ENCODE assay signal across 13 mouse cellular contexts in the genomic region with DNA sequence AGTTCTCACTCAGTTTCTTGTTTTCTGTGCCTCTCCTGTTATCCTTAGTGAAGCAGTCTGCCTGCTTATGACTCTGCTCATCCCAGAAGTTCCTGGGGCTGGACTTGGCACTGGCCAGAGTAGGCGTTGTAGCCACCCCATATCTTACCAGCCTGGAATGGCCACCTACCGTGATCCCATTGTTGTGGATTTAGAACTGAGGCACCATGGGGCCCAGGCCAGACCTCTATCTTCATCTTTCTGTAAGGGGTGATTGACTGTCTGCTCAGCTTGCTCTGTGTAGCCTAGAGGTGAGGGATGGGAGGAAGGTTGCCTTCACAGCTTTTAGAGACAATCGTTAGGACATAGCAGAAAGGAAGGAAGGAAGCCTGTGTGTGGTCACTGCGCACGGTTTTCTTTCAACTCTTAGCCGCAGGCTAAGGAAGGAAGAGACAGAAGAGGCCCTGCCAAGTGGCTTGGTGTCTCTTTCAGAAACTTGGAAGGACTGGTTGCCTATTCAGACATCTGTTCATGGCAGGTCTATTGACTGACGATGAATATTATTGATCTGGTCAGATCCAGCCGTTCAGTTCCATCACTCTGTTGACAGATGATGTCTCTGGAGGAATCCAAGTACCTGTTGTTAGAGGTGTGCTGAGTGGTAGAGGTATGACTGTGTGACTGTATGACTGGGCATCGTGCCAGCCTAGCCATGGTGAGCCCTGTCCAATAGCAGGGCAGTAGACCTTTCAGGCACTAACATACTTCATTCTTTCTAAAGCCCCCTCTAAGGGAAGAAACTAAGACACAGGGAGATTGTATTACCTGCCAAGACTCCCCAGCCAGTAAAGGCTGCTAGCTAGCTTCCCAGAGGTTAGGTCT. TPM values are rescaled to one million over a fixed set of nuclear protein-coding genes. Genes with fewer than 3 reads are reported as not detected.
DNase-seq lines count a peak whose midpoint lies in the region; ATAC-seq and TF ChIP-seq lines count a peak whose summit lies in the region.
"Had no signal": no experiment of that assay in that cellular context is flagged by ENCODE, and none has a peak within 500 bp of the region (broad histone marks: within the 10 kb centered on the region; RNA-seq: fewer than 3 reads in every experiment).

No protein-coding gene starts in this region.

- no peaks in the 10 kb centered on the region for H3K9me3 ChIP-seq in heart, embryonic 10.5 days
- H3K9me3 ChIP-seq in lung, postnatal 0 days (ENCODE audit: low read length): no peaks in the 10 kb centered on the region

- no peak overlapping the region for H3K9ac ChIP-seq in lung, postnatal 0 days (replicated peaks; ENCODE audit: low read depth)

- H3K27me3 ChIP-seq in heart, embryonic 10.5 days (ENCODE audit: insufficient read depth, poor library complexity, severe bottlenecking): no peaks in the 10 kb centered on the region
- H3K27me3 ChIP-seq in lung, postnatal 0 days (replicated peaks; ENCODE audit: insufficient read depth, low read length): no peaks in the 10 kb centered on the region

- WGBS in heart, embryonic 10.5 days: 69% methylated on average over 9 of the region's 9 CpGs
- WGBS in lung, postnatal 0 days: 48% methylated on average over 9 of the region's 9 CpGs

- no peaks in the 10 kb centered on the region for H3K36me3 ChIP-seq in heart, embryonic 10.5 days
- no peaks in the 10 kb centered on the region for H3K36me3 ChIP-seq in lung, postnatal 0 days (ENCODE audit: insufficient read depth, low read length)

- no peak overlapping the region; the same call in 1 of the 2 replicates for H3K4me2 ChIP-seq in lung, postnatal 0 days (replicated peaks; ENCODE audit: low read depth, low read length)

- TF ChIP-seq EP300 in lung, postnatal 0 days (IDR thresholded peaks at IDR 0.05): no peak

- no peak for TF ChIP-seq CTCF in lung, postnatal 0 days (IDR thresholded peaks at IDR 0.05)

- no peak overlapping the region for H3K4me3 ChIP-seq in heart, embryonic 10.5 days
- H3K4me3 ChIP-seq in lung, postnatal 0 days (ENCODE audit: low read depth, low read length): no peak overlapping the region
- H3K4me3 ChIP-seq: layer of hippocampus, adult 2 months had no signal

- peaks cover 63% of the 10 kb centered on the region for H3K4me1 ChIP-seq in heart, embryonic 10.5 days
- H3K4me1 ChIP-seq in lung, postnatal 0 days (ENCODE audit: insufficient read depth, low read depth, low read length): peaks cover 33% of the 10 kb centered on the region; the same call in 1 of the 2 replicates

- H3K27ac ChIP-seq in heart, embryonic 10.5 days: peak overlapping the region; percentile 42; the same call in 1 of the 2 replicates
- peak overlapping the region; percentile 9 for H3K27ac ChIP-seq in lung, postnatal 0 days (ENCODE audit: low read length)
- H3K27ac ChIP-seq: layer of hippocampus, adult 2 months had no signal

- ATAC-seq in lung, postnatal 0 days: no peak; the same call in 1 of the 2 replicates
- peak; percentile 55 to 63 for ATAC-seq in hematopoietic stem cell, adult 5-6 weeks (replicated peaks in 1 of 2; ENCODE audit: insufficient read depth in 1 of 2, low FRiP score in 2 of 2, low TSS enrichment in 1 of 2, low read depth in 1 of 2, poor library complexity in 2 of 2, severe bottlenecking in 2 of 2)
- peak; percentile 68 for ATAC-seq in megakaryocyte progenitor cell, adult 5-6 weeks (replicated peaks; ENCODE audit: poor library complexity)

- no peak for DNase-seq in heart, embryonic 10.5 days (ENCODE audit: low spot score)
- DNase-seq in heart, adult 18-20 months: no peak
- DNase-seq in lung, postnatal 0 days (ENCODE audit: low spot score): peak; percentile 39
- no peak for DNase-seq in lung, postnatal 25 days (ENCODE audit: low spot score)
- DNase-seq in frontal cortex, postnatal 36 days (ENCODE audit: low spot score in 2 of 2): no peak
- DNase-seq in layer of hippocampus, adult 8-10 months (ENCODE audit: low spot score in 2 of 2): no peak
- DNase-seq: adrenal gland, adult 2 months; gastrocnemius, postnatal 10 days had no signal

RNA-seq across cellular contexts. Expression of a gene that starts 9.8 kb away (rescaled TPM):
- polyA plus RNA-seq in heart, embryonic 10.5 days (2016; fragmentation: Nextera tagmentation; extraction: Ambion mirVana): 26.5 and 26.7 TPM in 2 replicates
- 10 to 100 TPM; 20.4 to 21.8 TPM for total RNA-seq in heart, adult 18-20 months (2021)
- polyA plus RNA-seq in lung, postnatal 0 days (2015; fragmentation: Nextera tagmentation; extraction: Ambion mirVana): 23.4 and 25.2 TPM in 2 replicates
- total RNA-seq in hematopoietic stem cell, adult 5-6 weeks (2017): 11.7 and 13.9 TPM in 2 replicates
- 17.6 and 21.0 TPM in 2 replicates for total RNA-seq in megakaryocyte progenitor cell, adult 5-6 weeks (2015)
- total RNA-seq in megakaryocyte progenitor cell, adult 5-6 weeks (2017): 14.7 and 15.2 TPM in 2 replicates
- 10 to 100 TPM; 18.0 to 22.6 (median 20.7) TPM for total RNA-seq in layer of hippocampus, adult 8-10 months (2022)

RNA-seq across cellular contexts. Expression of a gene that starts 20.5 kb away (rescaled TPM):
- polyA plus RNA-seq in heart, embryonic 10.5 days (2016; fragmentation: Nextera tagmentation; extraction: Ambion mirVana): not detected in 2 replicates
- not detected for total RNA-seq in heart, adult 18-20 months (2021)
- not detected in 2 replicates for polyA plus RNA-seq in lung, postnatal 0 days (2015; fragmentation: Nextera tagmentation; extraction: Ambion mirVana)
- total RNA-seq in hematopoietic stem cell, adult 5-6 weeks (2017): not detected in 2 replicates
- total RNA-seq in megakaryocyte progenitor cell, adult 5-6 weeks (2015): not detected in 2 replicates
- total RNA-seq in megakaryocyte progenitor cell, adult 5-6 weeks (2017): not detected in 2 replicates
- not detected for total RNA-seq in layer of hippocampus, adult 8-10 months (2022)
- total RNA-seq: adrenal gland, adult 2 months; gastrocnemius, postnatal 10 days; layer of hippocampus, adult 2 months had no signal
- polyA plus RNA-seq: adrenal gland, adult 2 months; cortical plate, adult 2 months; neural tube, embryonic 11.5 days had no signal

RNA-seq across cellular contexts. Expression of a gene that starts 40.4 kb away (rescaled TPM):
- polyA plus RNA-seq in heart, embryonic 10.5 days (2016; fragmentation: Nextera tagmentation; extraction: Ambion mirVana): 0.18 and 0.28 TPM in 2 replicates
- 1 to 10 TPM in 1 of 2 experiments, not detected in 1; 1.1 TPM for total RNA-seq in heart, adult 18-20 months (2021)
- polyA plus RNA-seq in lung, postnatal 0 days (2015; fragmentation: Nextera tagmentation; extraction: Ambion mirVana): 0.48 and 0.68 TPM in 2 replicates
- total RNA-seq in hematopoietic stem cell, adult 5-6 weeks (2017): 1.1 and 4.5 TPM in 2 replicates
- 0.05 TPM in 1 of 2 replicates, not detected in the other for total RNA-seq in megakaryocyte progenitor cell, adult 5-6 weeks (2015)
- total RNA-seq in megakaryocyte progenitor cell, adult 5-6 weeks (2017): 0.61 TPM in 1 of 2 replicates, not detected in the other
- total RNA-seq in layer of hippocampus, adult 8-10 months (2022): under 1 TPM in 3 of 4 experiments, not detected in 1; 0.14 to 0.59 (median 0.58) TPM
- total RNA-seq: layer of hippocampus, adult 2 months had no signal
